Mouse (Mus musculus): ENCODE data around the gene Mdga2.

Mdga2 gene

GRCm38 (mm10) chr12:67222221-67223025 lies at the start of gene Mdga2:
Gene Mdga2 (minus strand): TSS chr12:67222549.
- DNase-seq, result peak in 1 of 2 experiments; percentile 34

GRCm38 (mm10) chr12:67267409-67267808 lies 45.1 kb upstream of the Mdga2 start:
- no peak for DNase-seq

GRCm38 (mm10) chr12:67223530-67223929 lies 1.2 kb upstream of the Mdga2 start:
- DNase-seq, result no peak

GRCm38 (mm10) chr12:67221329-67222220 lies 774 bp downstream of the Mdga2 start:
- peak in 1 of 2 experiments; percentile 37 for DNase-seq

GRCm38 (mm10) chr12:67220641-67221231 lies 1.6 kb downstream of the Mdga2 start:
- no peak for DNase-seq

- DNase-seq, result no peak
Observed at GRCm38 (mm10) chr12:67220041-67220440, 2.3 kb downstream of the Mdga2 start.

GRCm38 (mm10) chr12:67219564-67219963 lies 2.8 kb downstream of the Mdga2 start:
- no peak for DNase-seq

GRCm38 (mm10) chr12:67212801-67213200 lies 9.5 kb downstream of the Mdga2 start:
- DNase-seq, result no peak

GRCm38 (mm10) chr12:67178155-67178554 lies 44.2 kb downstream of the Mdga2 start:
- DNase-seq, result no peak

- no peak for DNase-seq
Observed at GRCm38 (mm10) chr12:67156569-67157237, 65.6 kb downstream of the Mdga2 start.

GRCm38 (mm10) chr12:67153077-67153476 lies 69.3 kb downstream of the Mdga2 start:
- no peak for DNase-seq

GRCm38 (mm10) chr12:67141605-67142004 lies 80.7 kb downstream of the Mdga2 start:
- no peak for DNase-seq

- no peak for DNase-seq
Observed at GRCm38 (mm10) chr12:67140131-67140530, 82.2 kb downstream of the Mdga2 start.

GRCm38 (mm10) chr12:67127457-67127856 lies 94.9 kb downstream of the Mdga2 start:
- DNase-seq, result no peak

- DNase-seq, result no peak
Observed at GRCm38 (mm10) chr12:67123874-67124273, 98.5 kb downstream of the Mdga2 start.

- DNase-seq, result no peak
Observed at GRCm38 (mm10) chr12:67118652-67119515, 103.5 kb downstream of the Mdga2 start.

- DNase-seq, result no peak
Observed at GRCm38 (mm10) chr12:67104171-67104570, 118.2 kb downstream of the Mdga2 start.

GRCm38 (mm10) chr12:67094414-67094813 lies 127.9 kb downstream of the Mdga2 start:
- no peak for DNase-seq

- DNase-seq, result no peak
Observed at GRCm38 (mm10) chr12:67090420-67090965, 131.9 kb downstream of the Mdga2 start.

- peak; percentile 21 to 53 for DNase-seq
Observed at GRCm38 (mm10) chr12:67059136-67060014, 163.0 kb downstream of the Mdga2 start.

All from kidney, postnatal 25 days (tissue).